Mouse (Mus musculus) brain, embryonic 14.5 days (tissue): Measurements from ENCODE around the gene Ccdc182.

Experiments
- CTCF ChIP-seq: fragments of 200-500 bp; IDR thresholded peaks from 2 replicates; pipeline ENCODE4 v1.5.1; 2012; ENCODE audit warnings: inconsistent platforms, mild to moderate bottlenecking, moderate library complexity, borderline replicate concordance; ENCODE audit not compliant: insufficient read depth, insufficient read length; ENCODE audit errors: extremely low read depth
- POLR2A ChIP-seq: fragments of 200-500 bp; IDR thresholded peaks from 2 replicates; pipeline ENCODE4 v1.6.1; 2012; ENCODE audit warnings: mild to moderate bottlenecking, inconsistent platforms, borderline replicate concordance; ENCODE audit not compliant: poor library complexity, insufficient read depth, insufficient read length, severe bottlenecking; ENCODE audit errors: extremely low read depth

DNA sequence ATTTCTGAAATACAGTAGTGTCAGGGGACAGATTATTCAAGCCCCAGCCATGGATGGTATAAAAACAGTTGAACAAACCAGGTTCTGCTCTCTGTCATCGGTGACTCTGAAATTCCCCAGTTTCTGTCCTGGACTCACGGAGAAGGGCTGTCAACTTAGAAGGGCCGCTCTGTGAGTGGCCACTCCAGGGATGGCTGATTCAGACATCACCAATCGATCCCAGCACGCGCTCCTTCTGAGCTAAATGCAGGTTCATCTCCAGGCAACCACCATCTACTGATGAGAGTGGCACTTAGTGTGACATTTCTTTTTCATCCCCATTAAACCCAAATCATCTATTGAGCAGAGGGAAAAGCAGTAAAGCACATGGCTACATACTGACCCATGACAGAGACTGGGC is 7.8 kb downstream of the Ccdc182 start:
- TF ChIP-seq CTCF (no peak), POLR2A (no peak)
